Comparison of ENCODE assay signal across 11 mouse cellular contexts in genomic region chr16:56283873-56284272, GRCm38 (mm10).
DNase-seq lines count a peak whose midpoint lies in the region; TF ChIP-seq lines count a peak whose summit lies in the region.
"Had no signal": no experiment of that assay in that cellular context is flagged by ENCODE, and none has a peak within 500 bp of the region (broad histone marks: within the 10 kb centered on the region; RNA-seq: fewer than 3 reads in every experiment).

No protein-coding gene starts in this region.

- no peaks in the 10 kb centered on the region for H3K27me3 ChIP-seq in CH12.LX (replicated peaks)
- H3K27me3 ChIP-seq: Patski had no signal

- H3K27ac ChIP-seq in CH12.LX (ENCODE audit: insufficient read depth, low read depth): no peak overlapping the region

- no peaks in the 10 kb centered on the region for H3K4me1 ChIP-seq in CH12.LX (ENCODE audit: control insufficient read depth in 1 of 2, insufficient read depth in 2 of 2)

- no peaks in the 10 kb centered on the region for H3K36me3 ChIP-seq in CH12.LX (replicated peaks in 1 of 2; ENCODE audit: control insufficient read depth in 1 of 2, insufficient read depth in 1 of 2, low read length in 1 of 2)
- H3K36me3 ChIP-seq: G1E had no signal

- H3K4me2 ChIP-seq in CH12.LX (ENCODE audit: insufficient read depth, low read depth, poor library complexity, severe bottlenecking): no peak overlapping the region

- no peaks in the 10 kb centered on the region for H3K79me2 ChIP-seq in CH12.LX (replicated peaks; ENCODE audit: control insufficient read depth, extremely low read depth, insufficient read depth, poor library complexity, severe bottlenecking)

- H3K4me3 ChIP-seq in CH12.LX (replicated peaks in 1 of 3; ENCODE audit: low read depth in 2 of 3, low read length in 2 of 3, poor library complexity in 1 of 3): no peak overlapping the region

- no peak overlapping the region for H3K9ac ChIP-seq in CH12.LX (ENCODE audit: insufficient read depth, low read depth)

- intact Hi-C loops in heart, postnatal 10 days (cut with DNase I): no loop called here

- peak; percentile 9 for DNase-seq in CH12.LX (ENCODE audit: extremely low read depth)
- DNase-seq in heart, postnatal 10 days: no peak
- DNase-seq: adrenal gland, adult 2 months; adrenal gland, adult 8-10 months; adrenal gland, postnatal 10 days; adrenal gland, postnatal 14 days; adrenal gland, postnatal 25 days; adrenal gland, postnatal 36 days; B cell, adult 2 months had no signal

- in situ Hi-C loops in CH12.LX (cut with MboI; ENCODE audit: low pct_ligation_motif_present, low pct_unique_long_range_greater_than_20kb, low sequenced_read_pairs): no loop called here

- TF ChIP-seq POLR2A in CH12.LX (IDR thresholded peaks at IDR 0.05; ENCODE audit: low read depth, low read length): no peak

- dilution Hi-C loops in CH12.LX (cut with MboI; ENCODE audit: extremely low pct_ligation_motif_present, extremely low pct_unique_long_range_greater_than_20kb, low sequenced_read_pairs): no loop called here

- no peaks in the 10 kb centered on the region for H3K9me3 ChIP-seq in CH12.LX (replicated peaks; ENCODE audit: low read length)
- H3K9me3 ChIP-seq: G1E had no signal

- TF ChIP-seq CTCF in CH12.LX (conservative IDR thresholded peaks at IDR 0.05 in 1 of 2, IDR thresholded peaks at IDR 0.05 in 1 of 2; ENCODE audit: low read depth in 2 of 2, low read length in 2 of 2): no peak

- no peak for TF ChIP-seq RAD21 in CH12.LX (IDR thresholded peaks at IDR 0.05; ENCODE audit: low read depth, low read length)

- TF ChIP-seq EP300 in CH12.LX (IDR thresholded peaks at IDR 0.05; ENCODE audit: low read length): peak; percentile 75

TF ChIP-seq in CH12.LX, 34 proteins besides CTCF, POLR2A, EP300 and RAD21:
- TF ChIP-seq JUN (IDR thresholded peaks at IDR 0.05; ENCODE audit: insufficient read depth, low read depth, low read length): peak; percentile 82
- no peak for TF ChIP-seq MXI1 (IDR thresholded peaks at IDR 0.05; ENCODE audit: low read depth, low read length)
- TF ChIP-seq IRF4 (IDR thresholded peaks at IDR 0.05; ENCODE audit: low read depth, low read length): peak; percentile 38; the same call in 1 of the 2 replicates
- TF ChIP-seq USF1 (IDR thresholded peaks at IDR 0.05; ENCODE audit: low read depth, low read length): no peak
- TF ChIP-seq E2F4 (IDR thresholded peaks at IDR 0.05; ENCODE audit: insufficient replicate concordance, low read depth, low read length): no peak
- TF ChIP-seq ZC3H11A (IDR thresholded peaks at IDR 0.05; ENCODE audit: low read depth, low read length): no peak
- no peak for TF ChIP-seq MYC (IDR thresholded peaks at IDR 0.05; ENCODE audit: low read depth, low read length)
- TF ChIP-seq NRF1 (IDR thresholded peaks at IDR 0.05; ENCODE audit: low read depth, low read length): no peak
- TF ChIP-seq ETS1 (conservative IDR thresholded peaks at IDR 0.05; ENCODE audit: low read depth, low read length): peak; percentile 71
- TF ChIP-seq USF2 (conservative IDR thresholded peaks at IDR 0.05; ENCODE audit: low read depth, low read length): no peak
- TF ChIP-seq POLR2AphosphoS2 (IDR thresholded peaks at IDR 0.05; ENCODE audit: low read depth, low read length): no peak
- no peak for TF ChIP-seq CHD2 (IDR thresholded peaks at IDR 0.05; ENCODE audit: low read length)
- TF ChIP-seq KAT2A (IDR thresholded peaks at IDR 0.05; ENCODE audit: insufficient replicate concordance, low read length): no peak
- no peak for TF ChIP-seq ZMIZ1 (IDR thresholded peaks at IDR 0.05; ENCODE audit: low read depth, low read length)
- TF ChIP-seq MEF2A (IDR thresholded peaks at IDR 0.05; ENCODE audit: borderline replicate concordance, low read depth, low read length): peak; percentile 96
- no peak for TF ChIP-seq MAZ (IDR thresholded peaks at IDR 0.05; ENCODE audit: low read depth, low read length)
- no peak for TF ChIP-seq UBTF (IDR thresholded peaks at IDR 0.05; ENCODE audit: low read depth, low read length)
- TF ChIP-seq ZNF384 (IDR thresholded peaks at IDR 0.05; ENCODE audit: low read depth, low read length): no peak
- no peak for TF ChIP-seq PAX5 (IDR thresholded peaks at IDR 0.05; ENCODE audit: low read length)
- no peak for TF ChIP-seq MAFK (IDR thresholded peaks at IDR 0.05; ENCODE audit: insufficient replicate concordance, low read length)
- no peak for TF ChIP-seq ELF1 (IDR thresholded peaks at IDR 0.05; ENCODE audit: low read depth, low read length)
- TF ChIP-seq JUND (conservative IDR thresholded peaks at IDR 0.05; ENCODE audit: low read depth, low read length): peak; percentile 75
